Mouse (Mus musculus) cerebellum, adult (tissue): ENCODE measurements around the gene Gm4756.
"Not testable (repeated sequence)": the region's sequence is repeated elsewhere in the genome, so short reads cannot be mapped to it uniquely, and the experiment has no call there.

Source experiments
- ATAC-seq: cut with Nextera tagmentation; 2 replicates; pipeline ENCODE4 v1.9.2; 2017; ENCODE audit warnings: mild to moderate bottlenecking, moderate library complexity, mixed read lengths; ENCODE audit not compliant: insufficient number of reproducible peaks, low FRiP score, low TSS enrichment

Gm4756 gene

DNA sequence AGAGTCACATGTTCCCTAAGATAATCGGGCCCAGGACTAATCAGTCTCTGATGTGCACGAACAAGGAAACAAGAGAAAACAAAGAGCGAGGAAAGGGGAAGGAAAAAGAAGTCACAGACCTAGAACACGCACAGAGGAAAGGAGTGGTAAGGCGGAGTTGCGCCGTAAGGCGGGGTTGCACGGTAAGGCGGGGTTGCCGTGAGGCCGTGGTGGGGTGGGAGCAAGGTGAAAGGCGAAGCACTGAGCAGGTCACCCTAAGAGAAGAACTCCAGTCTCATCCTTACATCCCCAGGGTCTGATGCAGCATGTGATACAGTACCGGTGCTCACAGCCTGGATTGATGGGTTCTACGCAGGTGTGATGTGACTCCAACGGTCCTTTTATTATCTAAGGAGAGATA lies 6.3 kb upstream of the Gm4756 start:
- ATAC-seq: no peak

DNA sequence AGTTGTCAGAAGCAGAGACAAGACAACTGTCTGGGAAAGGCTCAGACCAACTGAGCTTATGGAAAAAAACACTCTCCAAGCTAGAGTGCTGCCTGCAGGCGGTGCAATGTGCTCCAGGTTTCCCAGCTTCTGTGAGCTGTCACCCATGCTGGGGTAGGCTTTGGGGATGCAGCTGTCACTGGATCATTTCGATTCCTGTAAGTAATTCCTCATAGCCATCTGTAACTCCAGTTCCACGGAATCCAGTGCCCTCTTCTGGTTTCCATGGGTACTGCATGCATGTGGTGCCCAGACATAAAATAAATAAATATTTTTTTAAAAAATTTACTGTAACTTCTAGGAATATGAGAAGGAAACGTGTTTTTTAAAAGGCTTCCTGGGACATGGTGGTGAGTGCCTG lies 5.2 kb upstream of the Gm4756 start:
- 0 out of 2 replicates have a peak, but pooled peaks have one; percentile 70 for ATAC-seq

DNA sequence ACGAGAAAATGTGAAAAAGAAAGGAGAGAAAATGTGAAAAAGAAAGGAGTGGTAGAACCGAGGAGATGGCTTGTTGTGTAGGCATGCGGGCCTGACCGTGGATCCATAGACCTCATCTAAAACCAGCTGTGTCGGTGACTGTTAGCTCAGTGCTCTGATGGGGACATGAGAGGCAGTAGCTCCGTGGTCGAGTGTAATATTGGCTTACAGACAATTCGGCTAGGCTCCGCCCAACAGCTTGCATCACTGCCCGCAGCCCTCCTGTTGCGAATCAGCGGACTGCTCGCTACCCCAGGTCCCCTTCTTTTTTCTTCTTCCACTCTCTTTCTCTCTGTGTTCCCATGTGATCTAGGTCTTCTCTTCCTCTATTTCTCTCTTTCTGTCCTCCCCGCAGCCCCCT lies 540 bp downstream of the Gm4756 start:
- no peak for ATAC-seq

DNA sequence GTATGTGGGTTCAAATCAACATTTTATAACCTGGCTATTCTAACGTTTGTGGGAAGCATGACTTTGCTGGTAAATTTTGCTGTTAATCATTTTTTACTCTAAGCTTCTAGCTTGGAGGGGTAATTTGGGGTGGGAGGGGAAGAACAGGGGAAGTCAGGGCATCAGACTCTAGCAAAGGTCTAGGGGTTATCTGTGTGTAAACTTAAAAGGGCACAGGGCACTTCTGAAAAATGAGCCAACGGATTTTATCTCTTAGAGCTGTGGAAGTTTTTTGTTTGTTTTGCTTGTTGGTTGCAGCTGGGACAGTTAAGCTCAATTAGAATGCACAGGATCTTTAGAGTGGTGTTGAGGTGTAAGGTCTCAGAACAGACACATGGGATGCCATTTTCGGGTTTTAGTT lies 11.4 kb downstream of the Gm4756 start:
- no peak for ATAC-seq

DNA sequence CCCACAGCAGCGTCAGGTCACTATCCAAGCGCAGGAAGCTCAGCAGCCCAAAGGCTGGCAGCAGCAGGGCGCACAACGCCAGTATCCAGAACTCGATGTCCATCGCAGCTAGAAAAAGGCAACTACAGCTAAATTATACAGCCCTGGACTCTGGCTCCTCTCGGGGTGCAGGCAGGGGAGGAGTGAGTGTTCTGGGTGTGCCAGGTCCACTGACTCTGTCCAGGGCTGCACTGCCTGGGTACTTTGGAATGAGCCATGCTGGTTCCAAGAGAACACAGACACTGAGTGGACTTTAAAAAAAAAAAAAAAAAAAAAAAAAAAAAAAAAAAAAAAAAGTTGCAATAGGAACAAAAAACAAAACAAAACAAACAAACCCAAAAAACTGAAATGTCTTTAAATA lies 20.7 kb downstream of the Gm4756 start:
- no peak for ATAC-seq

DNA sequence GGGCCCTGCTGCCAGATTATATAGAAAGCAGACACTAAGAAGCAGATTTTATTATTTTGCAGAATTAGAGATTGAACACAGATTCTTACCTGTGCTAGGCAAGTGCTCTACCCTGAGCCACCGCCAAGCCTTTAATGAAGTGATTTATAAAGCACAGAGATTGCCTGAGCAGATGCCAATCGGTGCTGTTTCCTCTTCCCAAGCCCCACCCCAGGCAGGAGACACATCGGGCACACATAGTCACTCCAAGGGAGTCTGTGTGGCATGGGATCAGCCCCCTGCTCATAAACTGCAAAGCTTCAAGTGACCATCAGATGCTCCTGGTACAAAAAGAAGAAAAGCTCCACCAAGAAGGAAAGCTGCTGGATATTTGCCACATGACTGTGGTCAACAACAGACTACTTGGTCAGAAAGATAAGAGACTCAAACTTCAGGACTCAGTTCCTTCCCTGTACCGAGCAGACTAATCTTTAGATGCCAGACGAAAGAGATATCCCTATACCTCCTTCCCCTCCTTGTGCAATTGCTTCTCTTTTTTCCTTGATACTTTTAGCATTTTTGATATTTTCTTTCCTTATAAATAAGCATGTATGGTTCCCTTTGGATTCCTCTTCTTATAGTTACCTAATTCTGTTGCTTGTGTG lies 26.5 kb downstream of the Gm4756 start:
- no peak for ATAC-seq

DNA sequence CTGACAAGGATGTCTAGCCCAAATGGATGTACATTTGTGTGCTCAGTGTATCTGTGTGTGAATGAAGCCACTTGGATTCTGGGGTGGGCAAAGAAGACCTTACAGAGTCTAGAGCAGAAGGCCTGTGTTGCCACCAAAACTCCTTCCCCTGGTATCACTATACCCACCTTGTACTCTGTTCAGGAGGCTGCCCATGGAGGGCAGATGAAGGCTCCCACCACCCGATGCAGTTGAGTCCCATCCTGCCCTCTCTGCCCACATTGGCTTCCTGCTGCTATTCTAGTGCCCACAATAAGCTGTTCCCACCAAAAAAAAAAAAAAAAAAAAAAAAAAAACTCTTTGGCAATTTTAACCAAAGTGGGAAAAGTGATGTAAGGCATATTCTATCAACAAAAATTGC lies 28.0 kb downstream of the Gm4756 start:
- no peak for ATAC-seq

DNA sequence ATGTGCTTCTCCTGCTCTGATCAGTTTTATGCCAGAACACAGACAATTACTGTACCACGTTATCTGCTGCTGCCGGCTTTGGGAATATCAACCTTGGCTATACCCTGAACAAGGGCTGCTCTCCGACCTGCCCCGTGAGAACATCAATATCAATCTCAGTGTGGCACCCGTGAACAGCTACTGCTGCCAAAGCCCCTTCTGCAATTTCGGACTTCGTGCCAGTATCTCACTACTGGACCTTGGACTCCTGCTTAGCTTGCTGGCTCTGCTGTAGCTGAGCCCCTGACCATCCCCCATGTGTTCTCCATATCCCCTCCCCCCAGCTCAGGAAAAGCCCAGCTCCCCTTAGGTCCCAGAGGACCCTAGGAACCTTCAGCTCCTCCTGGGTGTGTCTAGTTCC lies 28.6 kb downstream of the Gm4756 start:
- no peak for ATAC-seq

DNA sequence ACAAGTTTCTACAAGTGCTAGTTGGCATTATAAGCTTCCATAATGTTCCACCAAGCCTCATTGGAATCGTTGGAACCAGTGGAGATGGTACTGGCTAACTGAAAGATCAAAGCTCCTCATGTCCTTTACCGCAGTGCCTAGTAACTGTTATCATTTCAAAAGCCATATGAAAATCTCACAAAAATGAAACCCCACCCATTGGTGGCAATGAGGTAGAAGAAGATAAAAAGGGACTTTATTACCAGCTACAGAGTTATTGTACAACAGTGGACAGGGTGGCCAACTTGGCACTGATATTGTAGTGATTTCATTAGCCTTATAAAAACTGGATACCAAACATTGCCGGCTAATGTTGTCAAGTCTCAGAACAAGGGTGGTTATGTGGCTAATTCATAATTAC lies 37.4 kb downstream of the Gm4756 start:
- no peak for ATAC-seq

DNA sequence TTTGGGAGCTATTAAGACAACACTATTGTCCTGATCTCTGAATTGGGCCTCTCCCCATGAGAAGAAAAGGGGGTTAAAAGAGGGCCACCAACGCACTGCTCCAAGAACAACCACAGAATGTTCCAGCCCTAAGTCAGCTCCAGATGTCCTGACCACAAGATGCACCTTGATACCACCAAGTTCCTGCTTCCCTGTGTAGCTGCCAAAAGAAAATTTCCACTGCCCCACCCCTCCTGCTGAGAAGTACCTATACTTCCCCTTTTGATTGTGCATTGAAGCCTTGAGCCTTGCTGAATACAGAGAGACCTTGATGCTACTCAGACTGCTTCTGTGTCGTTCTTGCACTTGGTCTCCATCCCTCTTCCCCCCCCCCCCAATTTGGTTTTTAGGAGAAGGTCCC lies 50.7 kb downstream of the Gm4756 start:
- ATAC-seq: not testable (repeated sequence)

DNA sequence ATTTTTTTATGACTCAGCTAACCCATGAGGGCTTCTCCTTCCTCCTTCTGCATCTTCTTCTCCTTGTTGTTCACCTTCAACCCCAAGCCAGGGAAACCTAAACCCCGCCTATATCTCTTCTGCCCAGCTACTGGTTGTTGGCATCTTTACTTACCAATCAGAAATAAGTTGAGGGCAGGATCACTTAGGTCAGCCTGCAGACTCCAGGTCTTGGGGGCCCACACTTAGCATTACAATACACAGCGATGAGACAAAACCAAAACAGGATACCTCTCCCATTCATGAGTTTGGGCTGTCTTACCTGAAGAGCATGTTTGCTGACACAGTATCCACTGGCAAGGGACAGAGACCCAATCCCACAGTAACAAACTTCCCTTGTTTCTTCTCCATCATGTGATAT lies 55.5 kb downstream of the Gm4756 start:
- ATAC-seq: no peak

DNA sequence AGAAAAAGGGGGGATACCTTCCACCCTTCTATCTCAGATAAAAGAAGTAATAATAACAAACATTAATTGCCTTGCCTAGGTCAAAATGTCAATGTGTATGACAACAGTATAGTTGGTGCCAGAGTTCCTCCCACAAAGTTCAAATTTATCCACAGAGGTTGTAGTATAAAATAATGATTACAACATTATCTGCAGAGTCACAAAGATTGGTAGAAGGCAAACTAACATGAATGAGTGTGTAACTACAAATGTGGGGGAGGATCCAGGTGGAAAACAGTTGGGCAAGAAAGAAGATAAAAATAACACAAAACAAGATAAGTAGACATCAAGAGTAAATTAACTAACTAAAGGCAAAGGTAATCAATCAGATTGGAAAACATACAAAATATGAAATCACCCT lies 56.5 kb downstream of the Gm4756 start:
- no peak for ATAC-seq

DNA sequence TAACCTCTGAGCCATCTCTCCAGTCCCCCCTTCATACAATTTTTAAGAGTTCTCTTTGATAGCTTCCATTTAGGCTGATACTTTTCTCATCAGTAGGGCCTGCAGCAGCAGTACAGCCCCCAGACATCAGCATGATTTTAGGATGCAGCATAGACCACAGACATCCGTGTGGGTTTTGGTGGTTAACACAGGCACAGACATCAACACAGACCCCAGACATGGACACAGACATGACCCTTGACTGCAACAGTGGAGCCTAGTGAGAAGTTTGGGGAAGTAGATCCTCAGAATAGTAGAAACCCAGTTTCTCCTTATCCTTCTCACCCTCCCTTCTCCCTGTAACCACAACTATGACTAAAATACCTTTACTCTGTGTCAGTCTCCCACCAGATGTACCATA lies 64.1 kb downstream of the Gm4756 start:
- ATAC-seq: no peak

DNA sequence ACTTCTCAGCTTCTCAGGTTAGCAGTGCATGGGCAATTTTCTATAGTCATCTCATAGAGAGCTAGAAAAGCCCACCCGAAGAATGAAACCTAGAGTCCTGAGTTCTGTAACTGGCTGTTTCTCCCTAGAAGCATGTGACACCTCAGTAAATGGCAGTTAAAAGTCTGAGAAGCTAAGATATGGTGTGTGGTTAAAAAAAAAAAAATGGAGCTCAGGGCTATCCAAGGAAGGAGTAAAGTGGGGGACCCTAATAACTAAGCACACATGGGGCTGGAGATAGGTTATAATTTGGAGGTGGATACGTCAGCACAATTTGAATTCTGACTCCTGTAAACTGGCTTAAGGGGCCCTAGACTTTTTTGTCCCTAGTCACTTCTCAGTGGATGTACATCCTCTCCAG lies 66.4 kb downstream of the Gm4756 start:
- no peak for ATAC-seq

DNA sequence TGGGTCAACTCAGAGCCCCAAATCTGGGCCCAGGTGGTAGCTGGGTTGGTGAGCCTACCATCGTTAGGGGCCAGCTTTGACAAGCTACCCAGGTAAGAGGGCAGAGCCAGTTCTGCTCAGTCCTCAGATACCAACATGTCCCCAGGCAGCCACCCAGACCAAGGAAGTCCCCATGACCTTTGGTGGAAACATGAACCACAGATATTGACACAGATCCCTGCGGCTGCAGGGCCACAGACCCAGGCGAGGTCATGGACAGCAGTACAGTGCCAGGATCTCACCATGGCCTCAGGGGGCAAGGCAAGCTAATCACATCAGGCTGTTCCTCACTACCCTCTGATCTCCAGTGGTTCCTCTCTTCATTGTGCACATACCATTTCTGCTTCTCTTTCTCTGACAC lies 67.4 kb downstream of the Gm4756 start:
- ATAC-seq: no peak

DNA sequence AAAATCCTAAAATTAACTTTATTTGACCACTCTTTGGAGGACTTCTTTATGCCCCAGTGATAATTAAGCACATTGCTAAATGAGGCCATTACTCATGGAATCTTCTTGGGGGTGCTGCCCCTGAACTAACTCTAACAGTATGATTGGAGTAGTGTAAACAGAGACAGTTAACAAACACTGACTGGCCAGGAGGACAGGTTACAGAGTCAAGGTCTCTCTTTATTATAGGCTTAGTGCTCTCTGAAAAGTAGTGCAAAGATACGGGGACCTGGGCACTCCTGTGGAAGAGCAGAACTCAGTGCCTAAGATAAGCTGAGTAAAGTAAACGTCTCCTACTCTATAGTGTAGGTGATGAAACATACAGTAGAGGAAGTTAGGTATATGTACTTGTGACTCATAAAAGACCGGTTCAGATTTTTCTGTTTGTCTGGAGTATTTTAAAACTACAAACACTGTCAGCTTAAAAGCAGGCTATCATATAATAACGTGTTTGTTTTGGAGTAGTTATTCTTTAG lies 85.1 kb downstream of the Gm4756 start:
- no peak for ATAC-seq

DNA sequence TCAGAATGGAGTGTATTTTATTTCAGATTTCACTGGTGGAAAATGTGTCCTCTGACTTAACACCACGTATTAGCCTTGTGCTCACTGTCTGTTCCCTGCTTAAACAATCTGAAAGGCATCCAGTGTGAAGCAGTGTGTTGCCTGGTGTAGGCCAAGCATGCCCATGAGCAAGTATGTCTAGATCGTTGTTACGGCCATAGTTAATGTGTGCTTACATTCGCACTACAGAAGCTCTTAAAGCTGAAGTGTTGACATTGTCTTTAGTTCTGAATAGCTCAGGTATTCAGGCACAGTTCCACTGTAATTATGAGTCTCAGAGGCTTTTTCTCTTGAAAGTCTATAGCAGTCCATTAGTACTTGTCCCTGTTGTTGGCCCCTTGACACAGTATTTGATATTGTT lies 95.1 kb downstream of the Gm4756 start:
- no peak for ATAC-seq

DNA sequence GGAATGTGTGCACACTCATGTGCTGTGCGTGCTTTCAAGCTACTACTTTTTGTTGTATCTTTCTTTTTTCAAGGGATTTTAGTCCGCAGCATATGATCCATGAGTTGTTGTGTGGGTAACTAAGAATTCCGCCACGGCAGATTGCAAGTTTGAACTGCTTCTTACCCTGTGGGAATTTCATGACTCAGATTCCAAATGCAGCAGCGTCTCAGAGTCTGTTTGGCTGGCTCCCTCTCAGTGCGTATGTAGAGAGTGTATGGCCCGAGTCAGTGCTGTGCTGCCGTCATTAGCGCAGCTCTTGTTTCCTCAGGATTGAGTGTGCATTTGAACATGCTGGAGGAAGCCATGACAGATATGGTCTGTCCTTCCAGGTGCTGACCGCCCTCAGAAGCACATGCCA lies 110.9 kb downstream of the Gm4756 start:
- ATAC-seq: no peak

DNA sequence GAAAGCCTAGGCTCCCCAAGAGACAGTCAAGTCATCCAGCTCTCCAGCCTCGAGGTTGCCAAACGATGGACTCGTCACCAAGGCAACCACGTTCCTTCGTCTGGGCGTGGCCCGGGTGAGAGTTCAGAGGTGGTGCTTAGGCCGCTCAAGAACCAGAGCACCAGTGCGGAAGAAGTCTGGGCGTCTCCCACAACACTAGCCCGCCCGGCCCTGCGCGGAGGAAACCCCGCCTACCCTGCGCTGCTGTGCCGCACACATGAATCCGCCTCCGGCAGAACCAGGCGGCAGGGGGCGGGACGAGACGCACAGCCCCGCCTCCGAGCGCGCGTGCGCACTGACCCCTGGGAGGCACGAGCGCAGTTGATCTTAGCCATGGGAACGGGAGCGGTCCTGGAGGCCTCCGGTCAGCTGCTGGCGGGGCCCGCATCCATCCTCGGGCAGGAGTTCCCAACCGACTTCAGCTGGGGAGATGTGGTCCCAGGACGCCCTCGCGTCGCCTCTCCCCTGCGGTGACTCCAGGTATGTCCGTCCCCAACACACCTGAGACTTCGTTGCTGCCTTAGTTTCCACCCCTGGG lies 113.4 kb downstream of the Gm4756 start, which contains the start of gene Pcnx4:
Gene Pcnx4, plus strand, starts transcription at position 363 of the 577 bp plus-strand sequence.
- peak; percentile 98 for ATAC-seq

DNA sequence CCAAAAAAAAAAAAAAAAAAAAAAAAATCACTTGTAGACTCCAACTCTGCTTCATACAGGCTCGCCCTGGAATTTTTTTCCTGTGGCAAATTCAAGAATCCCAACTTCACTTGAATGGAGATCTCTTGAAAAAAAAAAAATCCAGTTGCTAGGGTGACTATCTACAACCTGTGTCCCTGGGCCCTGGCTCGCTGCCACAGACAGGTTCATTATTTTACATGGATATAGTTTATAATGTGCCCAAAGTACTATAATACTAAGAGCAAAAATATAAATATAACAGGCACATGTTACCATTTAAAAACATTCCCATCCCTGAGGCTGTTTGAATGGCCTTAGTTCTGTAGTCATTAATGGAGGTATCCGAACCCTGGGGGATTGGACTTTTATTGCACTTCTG lies 113.9 kb downstream of the Gm4756 start:
- no peak for ATAC-seq

DNA sequence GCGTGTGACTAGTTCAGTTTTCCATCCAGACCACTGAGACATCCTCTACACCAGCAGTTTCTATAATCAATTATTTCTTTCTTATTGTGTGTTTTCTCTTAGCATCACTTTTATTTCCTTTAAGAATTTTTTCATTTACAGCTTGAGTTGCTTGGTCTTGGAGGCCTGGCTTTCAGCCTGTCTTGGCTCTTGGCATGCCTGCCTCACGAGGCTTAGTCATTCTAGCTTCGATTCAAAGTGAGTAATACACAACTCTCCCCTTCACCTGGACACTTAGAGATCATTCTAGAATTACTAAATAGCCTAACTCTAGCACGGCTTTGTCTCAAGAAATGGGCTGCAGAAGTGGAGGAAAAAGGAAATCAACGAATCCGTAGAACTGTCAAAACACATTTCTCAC lies 115.5 kb downstream of the Gm4756 start:
- ATAC-seq: no peak

DNA sequence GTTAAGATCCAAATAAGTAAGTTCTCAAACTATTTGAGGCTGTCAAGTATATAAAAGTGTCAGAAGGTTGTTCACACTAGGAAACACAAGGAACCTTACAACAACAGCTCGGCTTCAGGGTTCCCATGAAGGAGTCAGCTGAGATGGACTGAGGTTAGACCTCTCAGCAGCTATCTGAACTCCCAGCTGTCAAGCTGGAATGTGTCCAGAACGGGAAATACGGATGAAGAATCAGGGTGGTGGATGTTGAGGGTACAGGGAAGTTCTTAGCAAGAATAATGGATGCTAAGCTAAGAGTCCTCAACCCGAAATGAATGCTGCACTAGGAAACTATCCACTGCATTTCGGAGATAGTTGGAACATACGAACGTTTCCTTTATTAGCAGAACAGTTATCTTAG lies 117.2 kb downstream of the Gm4756 start:
- no peak for ATAC-seq
